In the genomic region with DNA sequence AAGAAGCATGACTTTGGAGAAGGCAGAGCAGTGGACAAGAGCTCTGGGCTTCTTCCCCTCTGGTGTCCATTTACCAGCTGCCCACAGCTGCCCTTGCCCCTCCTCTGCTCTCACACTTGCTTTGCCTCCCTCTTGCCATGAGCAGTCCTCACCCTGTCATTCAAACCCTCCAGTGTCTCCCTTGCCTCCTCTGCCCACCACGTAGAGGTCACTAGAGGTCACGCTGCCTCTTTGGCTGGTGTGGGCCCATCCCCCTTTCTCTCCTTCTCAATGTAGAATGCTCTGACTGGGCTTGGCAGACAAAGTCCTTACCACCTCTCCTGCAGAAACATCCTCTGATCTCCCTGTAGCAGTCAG, we compare ENCODE assay signal across 10 mouse cellular contexts. TPM values are rescaled to one million over a fixed set of nuclear protein-coding genes. Genes with fewer than 3 reads are reported as not detected.
DNase-seq lines count a peak whose midpoint lies in the region; ATAC-seq lines count a peak whose summit lies in the region.
"Had no signal": no experiment of that assay in that cellular context is flagged by ENCODE, and none has a peak within 500 bp of the region (broad histone marks: within the 10 kb centered on the region; RNA-seq: fewer than 3 reads in every experiment).

No protein-coding gene starts in this region.

- H3K36me3 ChIP-seq in heart, embryonic 14.5 days (ENCODE audit: control insufficient read depth, insufficient read depth, low read length) = no peaks in the 10 kb centered on the region
- H3K36me3 ChIP-seq in forebrain, embryonic 14.5 days (ENCODE audit: control insufficient read depth, insufficient read depth, low read length) = no peaks in the 10 kb centered on the region
- H3K36me3 ChIP-seq in midbrain, embryonic 14.5 days (ENCODE audit: control insufficient read depth, insufficient read depth, low read length) = no peaks in the 10 kb centered on the region

- no peak overlapping the region for H3K4me2 ChIP-seq in heart, embryonic 14.5 days (ENCODE audit: low read length)
- H3K4me2 ChIP-seq in forebrain, embryonic 14.5 days (ENCODE audit: low read length) = peak overlapping the region; percentile 24; the same call in 1 of the 2 replicates
- no peak overlapping the region; the same call in 1 of the 2 replicates for H3K4me2 ChIP-seq in midbrain, embryonic 14.5 days (ENCODE audit: low read length)

- H3K9me3 ChIP-seq in heart, embryonic 14.5 days (ENCODE audit: control insufficient read depth, low read length) = no peaks in the 10 kb centered on the region
- H3K9me3 ChIP-seq in forebrain, embryonic 14.5 days (replicated peaks; ENCODE audit: control insufficient read depth, low read length) = no peaks in the 10 kb centered on the region
- H3K9me3 ChIP-seq in midbrain, embryonic 14.5 days (ENCODE audit: control insufficient read depth, low read length) = no peaks in the 10 kb centered on the region

- 0 out of 2 replicates have a peak overlapping the region, but pooled peaks have one; percentile 25 for H3K9ac ChIP-seq in heart, embryonic 14.5 days (ENCODE audit: low read length)
- H3K9ac ChIP-seq in forebrain, embryonic 14.5 days (ENCODE audit: low read length) = no peak overlapping the region
- H3K9ac ChIP-seq in midbrain, embryonic 14.5 days (replicated peaks; ENCODE audit: low read length) = no peak overlapping the region

- no peak for DNase-seq in heart, adult 18-20 months
- DNase-seq in R1 (ENCODE audit: low read depth, low spot score) = peak; percentile 36
- no peak for DNase-seq in forebrain, embryonic 14.5 days (ENCODE audit: low spot score)
- peak; percentile 6 for DNase-seq in midbrain, embryonic 14.5 days
- no peak for DNase-seq in thymus, postnatal 14 days
- DNase-seq in right cerebral cortex, postnatal 10 days (ENCODE audit: low spot score in 2 of 2) = no peak
- no peak for DNase-seq in ovary, postnatal 10 days (ENCODE audit: low spot score)

- WGBS in heart, embryonic 14.5 days = 9% methylated on average over 2 of the region's 2 CpGs
- 23% methylated on average over 2 of the region's 2 CpGs for WGBS in forebrain, embryonic 14.5 days
- WGBS in midbrain, embryonic 14.5 days = 11% methylated on average over 2 of the region's 2 CpGs

- H3K4me3 ChIP-seq in heart, embryonic 14.5 days (ENCODE audit: control insufficient read depth in 1 of 2, insufficient read depth in 1 of 2, low read depth in 1 of 2, low read length in 2 of 2) = no peak overlapping the region
- no peak overlapping the region for H3K4me3 ChIP-seq in forebrain, embryonic 14.5 days (ENCODE audit: low read depth, low read length)
- H3K4me3 ChIP-seq in midbrain, embryonic 14.5 days (replicated peaks; ENCODE audit: low read depth, low read length) = no peak overlapping the region

- H3K4me1 ChIP-seq in heart, embryonic 14.5 days (ENCODE audit: control insufficient read depth in 2 of 2, insufficient read depth in 2 of 2, low read length in 2 of 2) = peaks cover 24 to 29% of the 10 kb centered on the region in 2 experiments
- H3K4me1 ChIP-seq in forebrain, embryonic 14.5 days (ENCODE audit: control insufficient read depth, insufficient read depth, low read length) = peaks cover 9% of the 10 kb centered on the region
- H3K4me1 ChIP-seq in midbrain, embryonic 14.5 days (ENCODE audit: control insufficient read depth, insufficient read depth, low read length) = peaks cover 9% of the 10 kb centered on the region

- no peak overlapping the region for H3K27ac ChIP-seq in heart, embryonic 14.5 days (replicated peaks in 1 of 2; ENCODE audit: control insufficient read depth in 1 of 2, insufficient read depth in 1 of 2, low read depth in 2 of 2, low read length in 2 of 2)
- no peak overlapping the region for H3K27ac ChIP-seq in forebrain, embryonic 14.5 days (ENCODE audit: low read depth, low read length)
- H3K27ac ChIP-seq in midbrain, embryonic 14.5 days (replicated peaks; ENCODE audit: low read depth, low read length) = 0 out of 2 replicates have a peak overlapping the region, but pooled peaks have one; percentile 41

- no peaks in the 10 kb centered on the region for H3K27me3 ChIP-seq in heart, embryonic 14.5 days (ENCODE audit: control insufficient read depth, insufficient read depth, low read length)
- H3K27me3 ChIP-seq in forebrain, embryonic 14.5 days (replicated peaks; ENCODE audit: control insufficient read depth, insufficient read depth, low read length) = no peaks in the 10 kb centered on the region
- H3K27me3 ChIP-seq in midbrain, embryonic 14.5 days (ENCODE audit: control insufficient read depth, insufficient read depth, low read length) = no peaks in the 10 kb centered on the region

- ATAC-seq in heart, embryonic 14.5 days (ENCODE audit: insufficient number of reproducible peaks, insufficient read depth, low FRiP score, low read depth) = no peak
- 0 out of 2 replicates have a peak, but pooled peaks have one; percentile 10 for ATAC-seq in forebrain, embryonic 14.5 days
- ATAC-seq in midbrain, embryonic 14.5 days (ENCODE audit: low FRiP score, low TSS enrichment) = no peak
- ATAC-seq: activated CD4-positive, CD25-positive, alpha-beta regulatory T cell, adult 4 months had no signal

RNA-seq across cellular contexts. Expression of a gene that starts 0.4 kb away (rescaled TPM):
- polyA plus RNA-seq in heart, embryonic 14.5 days (2014; fragmentation: Nextera tagmentation; extraction: Ambion mirVana) = 0.28 and 0.35 TPM in 2 replicates
- total RNA-seq in heart, adult 18-20 months (2021) = not detected
- 0.22 and 0.51 TPM in 2 replicates for polyA plus RNA-seq in forebrain, embryonic 14.5 days (2014; fragmentation: Nextera tagmentation; extraction: Ambion mirVana)
- not detected in 2 replicates for polyA plus RNA-seq in midbrain, embryonic 14.5 days (2014; fragmentation: Nextera tagmentation; extraction: Ambion mirVana)
- total RNA-seq: gastrocnemius, adult 18-20 months had no signal
- polyA plus RNA-seq: activated CD4-positive, CD25-positive, alpha-beta regulatory T cell, adult 4 months had no signal

RNA-seq across cellular contexts. Expression of a gene that starts 33.3 kb away (rescaled TPM):
- 0.12 and 0.32 TPM in 2 replicates for polyA plus RNA-seq in heart, embryonic 14.5 days (2014; fragmentation: Nextera tagmentation; extraction: Ambion mirVana)
- total RNA-seq in heart, adult 18-20 months (2021) = 1 to 10 TPM in 1 of 2 experiments, not detected in 1; 9.4 TPM
- polyA plus RNA-seq in forebrain, embryonic 14.5 days (2014; fragmentation: Nextera tagmentation; extraction: Ambion mirVana) = 0.28 and 0.48 TPM in 2 replicates
- 0.13 and 0.17 TPM in 2 replicates for polyA plus RNA-seq in midbrain, embryonic 14.5 days (2014; fragmentation: Nextera tagmentation; extraction: Ambion mirVana)
- total RNA-seq: gastrocnemius, adult 18-20 months had no signal
- polyA plus RNA-seq: activated CD4-positive, CD25-positive, alpha-beta regulatory T cell, adult 4 months had no signal

RNA-seq across cellular contexts. Expression of a gene that starts 33.8 kb away (rescaled TPM):
- polyA plus RNA-seq in heart, embryonic 14.5 days (2014; fragmentation: Nextera tagmentation; extraction: Ambion mirVana) = not detected in 2 replicates
- total RNA-seq in heart, adult 18-20 months (2021) = not detected
- polyA plus RNA-seq in forebrain, embryonic 14.5 days (2014; fragmentation: Nextera tagmentation; extraction: Ambion mirVana) = not detected in 2 replicates
- not detected in 2 replicates for polyA plus RNA-seq in midbrain, embryonic 14.5 days (2014; fragmentation: Nextera tagmentation; extraction: Ambion mirVana)
- total RNA-seq: gastrocnemius, adult 18-20 months had no signal
- polyA plus RNA-seq: activated CD4-positive, CD25-positive, alpha-beta regulatory T cell, adult 4 months had no signal

Comparison
In these comparisons a context has a peak if more than half of its experiments do, and no peak if none do; other contexts are left out.
1. DNase-seq: peak in R1 (single experiment) and midbrain, embryonic 14.5 days (single experiment); none in heart, adult 18-20 months (0 of 2), forebrain, embryonic 14.5 days (single experiment), thymus, postnatal 14 days (single experiment), right cerebral cortex, postnatal 10 days (0 of 2) and ovary, postnatal 10 days (single experiment).